Mouse (Mus musculus) neural tube, embryonic 15.5 days (tissue): ENCODE measurements around the gene Tcf12. TPM values are rescaled to one million over a fixed set of nuclear protein-coding genes. Genes with fewer than 3 reads are reported as not detected.

Experiments used
- ATAC-seq: fragments of 200-750 bp; cut with Nextera tagmentation; 2 replicates; pipeline ENCODE4 v1.8.0; 2017; ENCODE audit warnings: mild to moderate bottlenecking, moderate TSS enrichment, moderate library complexity; ENCODE audit not compliant: low FRiP score
- H3K27ac ChIP-seq: fragments of 300-500 bp; sonication (generic); replicated peaks from 2 replicates; pipeline ENCODE4 v1.5.1; 2015; ENCODE audit warnings: mild to moderate bottlenecking, inconsistent platforms
- H3K27me3 ChIP-seq: fragments of 300-500 bp; sonication (generic); replicated peaks from 2 replicates; pipeline ENCODE4 v1.6.1; 2015; ENCODE audit warnings: inconsistent platforms
- H3K36me3 ChIP-seq: fragments of 300-500 bp; sonication (generic); 2 replicates; pipeline ENCODE4 v1.6.1; 2015; ENCODE audit warnings: inconsistent platforms
- H3K4me1 ChIP-seq: fragments of 300-500 bp; sonication (generic); 2 replicates; pipeline ENCODE4 v1.6.1; 2015; ENCODE audit warnings: inconsistent platforms
- H3K4me2 ChIP-seq: fragments of 300-500 bp; sonication (generic); 2 replicates; pipeline ENCODE4 v1.6.1; 2015; ENCODE audit warnings: inconsistent platforms, mild to moderate bottlenecking, moderate library complexity
- H3K4me3 ChIP-seq: fragments of 300-500 bp; sonication (generic); replicated peaks from 2 replicates; pipeline ENCODE4 v1.5.1; 2015; ENCODE audit warnings: mild to moderate bottlenecking, inconsistent platforms
- H3K9ac ChIP-seq: fragments of 300-500 bp; sonication (generic); replicated peaks from 2 replicates; pipeline ENCODE4 v1.6.1; 2015; ENCODE audit warnings: mild to moderate bottlenecking, inconsistent platforms
- H3K9me3 ChIP-seq: fragments of 300-500 bp; sonication (generic); replicated peaks from 2 replicates; pipeline ENCODE4 v1.6.1; 2016; ENCODE audit warnings: inconsistent platforms
- WGBS: fragments of 180-500 bp; shearing (Covaris S2); methylation state at CpG from one replicate; pipeline ENCODE4 v1.1.7; 2015; ENCODE audit warnings: mixed read lengths; 5-methylcytosine and 5-hydroxymethylcytosine counted together
- polyA plus RNA-seq: library from polyadenylated mRNA; unstranded; fragments of >200 nt; fragmentation: Nextera tagmentation; extraction: Ambion mirVana; gene quantifications from 2 replicates; pipeline ENCODE4 v1.2.1, GENCODE M21; 2015

Tcf12 gene
- polyA plus RNA-seq, 1 experiment from 2014 or later: 53.7 TPM

GRCm38 (mm10) chr9:71895931-71896724, 215.5 kb downstream of the Tcf12 start:
- Histone ChIP-seq H3K4me2 (peak overlapping the region; percentile 43), H3K9ac (peak overlapping the region; percentile 36), H3K27ac (peak overlapping the region; percentile 65), H3K36me3 (no peaks in the 10 kb centered on the region), H3K4me1 (peaks cover 30% of the 10 kb centered on the region), H3K4me3 (peak overlapping the region; percentile 36), H3K27me3 (no peaks in the 10 kb centered on the region), H3K9me3 (no peaks in the 10 kb centered on the region)
- WGBS: 6% methylated on average over 2 of the region's 2 CpGs
- peak; percentile 77 for ATAC-seq

- peaks cover 30% of the 10 kb centered on the region for H3K4me1 ChIP-seq
- no peaks in the 10 kb centered on the region for H3K36me3 ChIP-seq
- no peaks in the 10 kb centered on the region for H3K9me3 ChIP-seq
- WGBS: 8% methylated on average over 7 of the region's 7 CpGs
- peak overlapping the region; percentile 38 for H3K4me3 ChIP-seq
- no peak overlapping the region for H3K9ac ChIP-seq
- H3K27ac ChIP-seq: peak overlapping the region; percentile 60; the same call in 1 of the 2 replicates
- H3K4me2 ChIP-seq: peak overlapping the region; percentile 54
- 0 out of 2 replicates have a peak, but pooled peaks have one; percentile 39 for ATAC-seq
- no peaks in the 10 kb centered on the region for H3K27me3 ChIP-seq
Measured at GRCm38 (mm10) chr9:71895291-71895690, 216.4 kb downstream of the Tcf12 start.

GRCm38 (mm10) chr9:71894943-71895286, 216.8 kb downstream of the Tcf12 start:
- H3K27ac ChIP-seq: peak overlapping the region; percentile 78
- H3K36me3 ChIP-seq: no peaks in the 10 kb centered on the region
- peaks cover 30% of the 10 kb centered on the region for H3K4me1 ChIP-seq
- H3K9me3 ChIP-seq: no peaks in the 10 kb centered on the region
- 15% methylated on average over 7 of the region's 7 CpGs for WGBS
- no peak for ATAC-seq
- peak overlapping the region; percentile 38 for H3K4me3 ChIP-seq
- H3K9ac ChIP-seq: peak overlapping the region; percentile 41
- H3K27me3 ChIP-seq: no peaks in the 10 kb centered on the region
- peak overlapping the region; percentile 54 for H3K4me2 ChIP-seq

- H3K36me3 ChIP-seq: no peaks in the 10 kb centered on the region
- H3K4me2 ChIP-seq: peak overlapping the region; percentile 54
- peak overlapping the region; percentile 78 for H3K27ac ChIP-seq
- H3K4me3 ChIP-seq: peak overlapping the region; percentile 38
- 15% methylated on average over 11 of the region's 11 CpGs for WGBS
- H3K4me1 ChIP-seq: peaks cover 32% of the 10 kb centered on the region
- H3K9me3 ChIP-seq: no peaks in the 10 kb centered on the region
- ATAC-seq: 0 out of 2 replicates have a peak, but pooled peaks have one; percentile 63
- no peaks in the 10 kb centered on the region for H3K27me3 ChIP-seq
- H3K9ac ChIP-seq: peak overlapping the region; percentile 41
Measured at GRCm38 (mm10) chr9:71894246-71894942, 217.3 kb downstream of the Tcf12 start.

GRCm38 (mm10) chr9:71888450-71888849, 223.2 kb downstream of the Tcf12 start:
- WGBS: 15% methylated on average over 5 of the region's 5 CpGs
- no peaks in the 10 kb centered on the region for H3K36me3 ChIP-seq
- ATAC-seq: no peak
- no peaks in the 10 kb centered on the region for H3K9me3 ChIP-seq
- H3K4me2 ChIP-seq: no peak overlapping the region; the same call in 1 of the 2 replicates
- H3K27ac ChIP-seq: peak overlapping the region; percentile 51; the same call in 1 of the 2 replicates
- no peaks in the 10 kb centered on the region for H3K27me3 ChIP-seq
- no peak overlapping the region for H3K9ac ChIP-seq
- H3K4me3 ChIP-seq: no peak overlapping the region
- H3K4me1 ChIP-seq: peaks cover 8% of the 10 kb centered on the region; the same call in 1 of the 2 replicates

GRCm38 (mm10) chr9:71880629-71881028, 231.0 kb downstream of the Tcf12 start:
- Histone ChIP-seq H3K4me1 (peaks cover 13% of the 10 kb centered on the region), H3K9ac (no peak overlapping the region), H3K36me3 (peaks cover 7% of the 10 kb centered on the region; the same call in 1 of the 2 replicates), H3K4me3 (no peak overlapping the region), H3K27ac (peak overlapping the region; percentile 14; the same call in 1 of the 2 replicates), H3K9me3 (no peaks in the 10 kb centered on the region), H3K4me2 (no peak overlapping the region), H3K27me3 (no peaks in the 10 kb centered on the region)
- 0% methylated on average over 1 of the region's 1 CpGs for whole genome bisulfite sequencing
- no peak for ATAC-seq

- WGBS: 17% methylated on average over 5 of the region's 5 CpGs
- peaks cover 7% of the 10 kb centered on the region; the same call in 1 of the 2 replicates for H3K36me3 ChIP-seq
- peak overlapping the region; percentile 72 for H3K27ac ChIP-seq
- no peak overlapping the region for H3K4me3 ChIP-seq
- no peak overlapping the region for H3K4me2 ChIP-seq
- no peak for ATAC-seq
- no peaks in the 10 kb centered on the region for H3K9me3 ChIP-seq
- H3K4me1 ChIP-seq: peaks cover 13% of the 10 kb centered on the region
- no peaks in the 10 kb centered on the region for H3K27me3 ChIP-seq
- no peak overlapping the region for H3K9ac ChIP-seq
Measured at GRCm38 (mm10) chr9:71879972-71880371, 231.7 kb downstream of the Tcf12 start.

GRCm38 (mm10) chr9:71879415-71879814, 232.3 kb downstream of the Tcf12 start:
- Histone ChIP-seq H3K4me2 (no peak overlapping the region), H3K27ac (no peak overlapping the region), H3K36me3 (peaks cover 7% of the 10 kb centered on the region; the same call in 1 of the 2 replicates), H3K9ac (no peak overlapping the region), H3K4me1 (peaks cover 13% of the 10 kb centered on the region), H3K9me3 (no peaks in the 10 kb centered on the region), H3K4me3 (no peak overlapping the region), H3K27me3 (no peaks in the 10 kb centered on the region)
- no peak for ATAC-seq
- 15% methylated on average over 2 of the region's 2 CpGs for WGBS

- H3K4me1 ChIP-seq: peaks cover 13% of the 10 kb centered on the region
- no peak overlapping the region for H3K9ac ChIP-seq
- no peak overlapping the region for H3K4me3 ChIP-seq
- WGBS: 68% methylated on average over 3 of the region's 3 CpGs
- no peaks in the 10 kb centered on the region for H3K9me3 ChIP-seq
- ATAC-seq: no peak
- H3K36me3 ChIP-seq: peaks cover 7% of the 10 kb centered on the region; the same call in 1 of the 2 replicates
- H3K27ac ChIP-seq: peak overlapping the region; percentile 43; the same call in 1 of the 2 replicates
- H3K4me2 ChIP-seq: no peak overlapping the region
- H3K27me3 ChIP-seq: no peaks in the 10 kb centered on the region
Measured at GRCm38 (mm10) chr9:71877867-71878266, 233.8 kb downstream of the Tcf12 start.

- no peak overlapping the region for H3K4me2 ChIP-seq
- peaks cover 5% of the 10 kb centered on the region; the same call in 1 of the 2 replicates for H3K36me3 ChIP-seq
- no peak overlapping the region for H3K9ac ChIP-seq
- 61% methylated on average over 2 of the region's 2 CpGs for WGBS
- H3K27ac ChIP-seq: no peak overlapping the region
- H3K27me3 ChIP-seq: no peaks in the 10 kb centered on the region
- no peak for ATAC-seq
- H3K9me3 ChIP-seq: no peaks in the 10 kb centered on the region
- H3K4me1 ChIP-seq: peaks cover 6% of the 10 kb centered on the region; the same call in 1 of the 2 replicates
- H3K4me3 ChIP-seq: no peak overlapping the region
Measured at GRCm38 (mm10) chr9:71874761-71875160, 236.9 kb downstream of the Tcf12 start.

- no peak for ATAC-seq
- no peaks in the 10 kb centered on the region for H3K9me3 ChIP-seq
- 83% methylated on average over 3 of the region's 3 CpGs for WGBS
- peaks cover 5% of the 10 kb centered on the region; the same call in 1 of the 2 replicates for H3K36me3 ChIP-seq
- H3K27me3 ChIP-seq: no peaks in the 10 kb centered on the region
- H3K4me1 ChIP-seq: peaks cover 3% of the 10 kb centered on the region; the same call in 1 of the 2 replicates
- H3K9ac ChIP-seq: no peak overlapping the region
- no peak overlapping the region for H3K4me2 ChIP-seq
- H3K4me3 ChIP-seq: no peak overlapping the region
- peak overlapping the region; percentile 33; the same call in 1 of the 2 replicates for H3K27ac ChIP-seq
Measured at GRCm38 (mm10) chr9:71874035-71874572, 237.6 kb downstream of the Tcf12 start.
